Mouse (Mus musculus): Measurements from ENCODE around the gene Ccdc114. TPM values are rescaled to one million over a fixed set of nuclear protein-coding genes. Genes with fewer than 3 reads are reported as not detected.
"Not testable (repeated sequence)": the region's sequence is repeated elsewhere in the genome, so short reads cannot be mapped to it uniquely, and the experiment has no call there.

Gene Ccdc114
- polyA plus RNA-seq, 1 experiment from 2014 or later = 5.5 TPM

DNA sequence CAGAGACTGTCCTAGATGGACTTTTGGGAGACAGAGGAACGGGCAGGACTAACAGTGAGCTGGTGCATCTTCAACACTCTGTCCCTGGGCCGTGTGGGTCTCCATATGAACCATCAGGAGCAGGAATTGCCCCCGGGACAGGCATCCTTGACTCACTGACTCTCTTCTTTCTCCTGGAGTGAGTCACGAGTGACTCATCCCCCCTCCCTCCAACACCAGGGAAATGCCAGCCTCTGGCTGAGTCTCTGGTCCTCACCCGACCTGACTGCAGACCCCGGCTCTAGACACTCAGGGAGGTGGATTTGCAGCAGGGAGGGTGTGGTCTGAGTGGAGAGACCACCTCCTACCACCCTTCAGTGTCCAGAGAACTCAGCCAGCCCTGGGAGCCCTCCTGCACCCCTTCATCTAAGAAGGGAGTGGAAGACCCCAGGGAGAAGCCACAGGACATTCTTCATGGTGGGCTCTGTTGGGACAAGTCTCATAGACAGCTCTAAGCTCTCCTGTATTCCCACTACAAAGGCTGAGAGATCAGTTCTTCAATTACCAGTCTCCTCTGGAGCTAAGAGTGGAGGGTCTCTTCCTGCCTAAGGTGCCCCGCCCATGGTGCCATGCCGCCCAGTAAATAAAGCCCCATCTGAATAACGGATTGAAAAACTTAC lies 3.2 kb upstream of the Ccdc114 start:
- peaks cover 11% of the 10 kb centered on the region for H3K27me3 ChIP-seq
- H3K4me1 ChIP-seq = peaks cover 32% of the 10 kb centered on the region
- WGBS = 51% methylated on average over 9 of the region's 9 CpGs
- ATAC-seq (ENCODE audit: low FRiP score) = no peak
- H3K36me3 ChIP-seq = no peaks in the 10 kb centered on the region
- peak overlapping the region; percentile 19 for H3K4me2 ChIP-seq (replicated peaks)
- H3K9me3 ChIP-seq (replicated peaks) = no peaks in the 10 kb centered on the region
- peak overlapping the region; percentile 40; the same call in 1 of the 2 replicates for H3K27ac ChIP-seq
- peak overlapping the region; percentile 32; the same call in 1 of the 2 replicates for H3K9ac ChIP-seq
- peak overlapping the region; percentile 23 for H3K4me3 ChIP-seq

DNA sequence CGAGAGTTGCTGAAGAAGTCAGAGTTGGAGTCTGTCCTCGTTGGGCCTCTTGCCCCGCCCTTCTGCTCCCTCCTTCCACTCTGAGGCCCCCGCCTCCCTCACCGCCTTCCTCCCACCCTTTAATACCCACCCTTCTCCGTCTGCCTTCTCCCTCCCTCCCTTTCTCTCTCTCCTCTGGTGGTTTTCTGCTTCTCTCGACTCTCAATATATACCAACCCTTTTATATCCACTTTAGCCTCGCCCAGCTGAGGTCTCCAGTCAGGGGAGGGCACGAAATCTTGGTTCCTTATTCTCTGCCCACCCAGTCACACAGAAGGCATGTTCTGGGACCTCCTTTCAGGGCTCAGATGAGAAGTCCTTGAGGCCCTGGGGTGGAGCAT lies 2.6 kb upstream of the Ccdc114 start, which contains the start of gene Emp3:
Gene Emp3 (minus strand): TSS at position 163 of the 380 bp plus-strand sequence.
- Histone ChIP-seq H3K4me2 (replicated peaks) (peak within 1 kb of the TSS; percentile 19), H3K27ac (peak within 1 kb of the TSS; percentile 88), H3K9ac (peak within 1 kb of the TSS; percentile 32; the same call in 1 of the 2 replicates), H3K4me1 (peaks cover 27% of the 10 kb centered on the region), H3K9me3 (replicated peaks) (no peaks in the 10 kb centered on the region), H3K27me3 (peaks cover 11% of the 10 kb centered on the region), H3K4me3 (peak within 1 kb of the TSS; percentile 23), H3K36me3 (no peaks in the 10 kb centered on the region)
- no peak for ATAC-seq (ENCODE audit: low FRiP score)
- 51% methylated on average over 9 of the region's 9 CpGs for WGBS

DNA sequence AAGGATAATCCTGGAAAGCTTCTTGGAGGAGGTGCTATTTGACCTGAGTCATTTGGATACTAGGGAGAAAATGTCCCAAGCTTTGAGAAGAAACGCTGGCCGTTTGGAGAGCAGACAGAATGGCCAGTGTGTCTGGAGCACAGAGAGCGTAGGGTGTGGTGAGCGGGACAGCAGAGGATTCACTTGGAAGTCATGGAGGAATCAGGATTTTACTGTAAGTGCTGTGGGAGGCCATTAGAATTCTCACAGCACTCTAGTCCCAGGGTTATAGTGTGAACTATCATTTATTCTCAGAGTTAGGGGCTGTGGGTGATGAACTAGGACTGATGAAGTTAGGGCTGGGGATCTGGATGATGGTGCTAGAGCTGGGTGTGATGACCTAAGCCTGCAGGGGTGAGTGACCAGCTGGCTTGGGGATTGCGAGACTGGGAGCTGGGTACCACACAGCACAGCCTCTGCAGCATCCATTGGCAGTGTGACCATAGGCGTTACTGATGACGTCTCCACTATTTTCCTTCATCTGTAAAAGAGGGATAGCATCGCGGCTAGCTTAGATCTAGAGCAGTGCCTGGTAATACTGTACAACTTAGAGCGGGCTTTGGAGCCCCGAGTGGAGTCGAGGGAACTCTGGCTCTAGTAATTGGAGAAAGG lies 1.8 kb upstream of the Ccdc114 start:
- peaks cover 19% of the 10 kb centered on the region for H3K4me1 ChIP-seq
- H3K27me3 ChIP-seq = peaks cover 13% of the 10 kb centered on the region
- H3K4me3 ChIP-seq = no peak overlapping the region
- WGBS = 83% methylated on average over 12 of the region's 12 CpGs
- no peaks in the 10 kb centered on the region for H3K36me3 ChIP-seq
- H3K4me2 ChIP-seq (replicated peaks) = peak overlapping the region; percentile 61; the same call in 1 of the 2 replicates
- ATAC-seq (ENCODE audit: low FRiP score) = no peak
- H3K9ac ChIP-seq = no peak overlapping the region
- H3K9me3 ChIP-seq (replicated peaks) = no peaks in the 10 kb centered on the region
- peak overlapping the region; percentile 88 for H3K27ac ChIP-seq

DNA sequence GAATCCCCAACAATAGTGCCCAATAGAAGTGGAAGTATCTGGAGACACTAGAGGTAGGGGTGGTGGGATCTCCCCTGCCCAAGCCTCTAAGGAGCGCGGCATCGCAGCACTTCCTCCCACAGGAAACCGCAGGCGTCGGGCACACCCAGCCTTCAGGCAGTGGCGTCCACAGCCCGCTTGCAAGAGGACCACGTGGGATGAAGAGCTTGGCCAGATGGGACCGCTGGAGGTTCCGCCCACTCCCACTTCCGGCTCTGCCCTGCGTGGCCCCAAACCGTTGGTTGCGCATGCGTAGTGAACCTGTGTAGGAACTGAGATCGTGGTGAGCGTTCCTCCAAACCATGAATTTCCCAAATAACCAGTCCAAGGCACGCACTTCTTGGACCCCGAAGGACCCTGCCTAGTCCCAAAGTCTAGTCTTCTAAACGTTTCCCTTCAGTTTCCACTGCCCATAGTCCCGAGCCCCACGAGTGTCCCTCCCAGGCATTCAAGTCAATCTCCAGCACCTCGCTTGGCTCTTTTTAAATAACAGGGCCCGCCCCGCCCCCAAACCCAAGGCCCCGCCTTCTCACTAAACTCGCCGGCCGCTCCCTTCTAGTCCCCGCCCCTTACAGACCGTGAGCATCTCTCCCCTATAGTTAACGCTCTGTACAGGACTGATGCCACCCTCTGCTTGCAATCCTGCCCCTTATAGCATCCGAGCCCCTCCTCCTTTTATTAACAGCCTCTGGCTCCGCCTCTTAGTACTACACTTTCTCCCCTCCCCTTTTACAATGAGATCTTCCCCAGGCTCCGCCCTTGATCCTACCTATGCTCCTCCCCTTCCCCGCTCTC lies 727 bp upstream of the Ccdc114 start:
- Histone ChIP-seq H3K27me3 (peaks cover 24% of the 10 kb centered on the region), H3K9ac (peak overlapping the region; percentile 50), H3K4me3 (peak overlapping the region; percentile 42), H3K36me3 (no peaks in the 10 kb centered on the region), H3K27ac (peak overlapping the region; percentile 88), H3K9me3 (replicated peaks) (no peaks in the 10 kb centered on the region), H3K4me1 (peaks cover 9% of the 10 kb centered on the region), H3K4me2 (replicated peaks) (peak overlapping the region; percentile 61)
- ATAC-seq (ENCODE audit: low FRiP score) = peak; percentile 91
- under 1% methylated on average over 36 of the region's 37 CpGs for WGBS

DNA sequence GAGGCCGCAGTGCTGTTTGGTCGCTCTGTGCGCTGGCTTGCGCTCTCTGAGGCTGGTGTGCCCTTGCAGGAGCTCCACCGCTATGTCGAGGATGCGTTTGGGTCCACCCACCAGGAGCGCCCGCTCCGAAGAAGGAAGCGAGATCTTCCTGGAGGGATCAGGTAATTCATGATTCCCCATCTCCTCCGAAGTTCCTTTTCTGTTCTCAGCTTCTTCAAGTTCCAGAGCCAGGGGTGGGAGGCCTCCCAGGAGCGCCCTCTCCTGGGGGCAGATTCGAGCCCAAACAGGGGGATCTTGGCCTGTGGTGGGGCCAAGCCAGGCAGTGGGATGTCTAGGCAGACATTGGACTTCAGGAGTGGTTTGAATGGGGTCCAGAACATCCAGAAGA lies 551 bp downstream of the Ccdc114 start:
- Histone ChIP-seq H3K9ac (no peak overlapping the region), H3K27ac (no peak overlapping the region), H3K27me3 (peaks cover 34% of the 10 kb centered on the region), H3K4me3 (peak overlapping the region; percentile 42), H3K36me3 (no peaks in the 10 kb centered on the region), H3K4me1 (peaks cover 9% of the 10 kb centered on the region), H3K4me2 (replicated peaks) (peak overlapping the region; percentile 61), H3K9me3 (replicated peaks) (no peaks in the 10 kb centered on the region)
- no peak for ATAC-seq (ENCODE audit: low FRiP score)
- WGBS = 12% methylated on average over 14 of the region's 14 CpGs

DNA sequence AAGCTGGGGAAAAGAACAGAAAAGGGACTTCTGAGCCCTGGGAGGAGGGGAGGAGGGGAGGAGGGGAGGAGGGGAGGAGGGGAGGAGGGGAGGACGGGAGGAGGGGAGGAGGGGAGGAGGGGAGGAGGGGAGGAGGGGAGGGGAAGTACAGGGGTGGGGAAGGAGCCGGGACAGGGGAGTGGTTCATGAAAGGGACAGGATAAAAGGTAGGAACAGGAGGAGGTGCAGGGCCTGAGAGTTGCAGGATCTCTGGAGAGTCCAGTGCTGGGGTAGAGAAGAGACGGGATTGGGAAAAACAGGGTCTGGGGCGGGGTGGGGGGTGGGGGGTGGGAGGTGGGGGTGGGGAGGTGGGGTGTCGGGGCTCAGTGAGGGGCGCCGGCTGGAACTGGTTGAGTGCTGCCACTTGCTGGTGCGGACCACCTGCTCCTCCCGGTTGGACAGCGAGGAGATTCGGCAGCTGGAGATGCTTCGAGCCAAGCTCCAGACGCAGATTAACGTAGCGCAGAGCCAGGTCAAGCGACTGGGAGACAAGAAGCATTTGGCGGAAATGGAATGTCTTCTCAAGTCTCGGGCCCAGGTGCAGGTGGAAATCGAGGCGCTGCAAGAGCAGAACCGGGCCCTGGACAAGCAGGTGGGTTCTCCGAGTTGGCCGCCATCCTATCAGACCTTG lies 4.9 kb downstream of the Ccdc114 start:
- H3K4me3 ChIP-seq = no peak overlapping the region
- peaks cover 23% of the 10 kb centered on the region for H3K27me3 ChIP-seq
- H3K4me2 ChIP-seq (replicated peaks) = peak overlapping the region; percentile 21; the same call in 1 of the 2 replicates
- no peaks in the 10 kb centered on the region for H3K36me3 ChIP-seq
- peaks cover 9% of the 10 kb centered on the region; the same call in 1 of the 2 replicates for H3K9me3 ChIP-seq (replicated peaks)
- ATAC-seq (ENCODE audit: low FRiP score) = no peak
- WGBS = 23% methylated on average over 16 of the region's 23 CpGs
- no peaks in the 10 kb centered on the region for H3K4me1 ChIP-seq
- H3K27ac ChIP-seq = no peak overlapping the region
- no peak overlapping the region for H3K9ac ChIP-seq

DNA sequence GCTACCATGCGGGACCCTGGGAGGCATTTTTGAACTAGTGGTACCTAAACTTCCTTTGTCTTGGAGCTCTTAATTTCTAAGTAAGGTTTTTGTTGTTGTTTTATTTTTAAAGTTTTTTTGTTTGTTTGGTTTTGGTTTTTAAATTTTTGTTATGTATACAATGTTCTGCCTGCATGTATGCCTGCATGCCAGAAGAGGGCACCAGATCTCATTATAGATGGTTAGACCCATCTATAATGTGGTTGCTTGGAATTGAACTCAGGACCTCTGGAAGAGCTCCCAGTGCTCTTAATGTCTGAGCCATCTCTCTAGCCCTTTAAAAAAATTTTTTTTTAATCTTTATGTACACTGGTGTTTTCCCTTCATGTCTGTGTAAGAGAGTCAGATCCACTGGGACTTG lies 5.8 kb downstream of the Ccdc114 start:
- no peak for ATAC-seq (ENCODE audit: low FRiP score)
- Histone ChIP-seq H3K9me3 (replicated peaks) (peaks cover 9% of the 10 kb centered on the region; the same call in 1 of the 2 replicates), H3K36me3 (no peaks in the 10 kb centered on the region), H3K4me2 (replicated peaks) (no peak overlapping the region), H3K27ac (no peak overlapping the region), H3K4me1 (no peaks in the 10 kb centered on the region), H3K27me3 (peaks cover 23% of the 10 kb centered on the region), H3K9ac (no peak overlapping the region), H3K4me3 (no peak overlapping the region)
- WGBS = 88% methylated on average over 1 of the region's 1 CpGs

DNA sequence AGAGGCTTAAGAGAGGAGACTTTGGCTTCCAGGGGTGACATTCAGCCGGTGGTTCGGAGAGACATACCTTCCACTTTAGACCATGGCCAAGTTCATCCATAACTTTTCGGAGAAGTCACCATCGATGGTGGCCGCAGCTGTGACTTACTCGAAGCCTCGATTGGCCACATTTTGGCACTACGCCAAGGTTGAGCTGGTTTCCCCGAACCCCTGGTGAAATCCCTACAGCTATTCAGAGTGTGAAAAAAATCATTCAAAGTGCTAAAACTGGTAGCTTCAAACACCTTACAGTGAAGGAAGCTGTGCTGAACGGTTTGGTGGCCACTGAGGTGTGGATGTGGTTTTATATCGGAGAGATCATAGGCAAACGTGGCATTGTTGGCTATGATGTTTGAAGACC lies 9.9 kb downstream of the Ccdc114 start:
- not testable (repeated sequence) for H3K9ac ChIP-seq; H3K27ac ChIP-seq; H3K4me3 ChIP-seq; ATAC-seq (ENCODE audit: low FRiP score); H3K9me3 ChIP-seq (replicated peaks); H3K4me2 ChIP-seq (replicated peaks); H3K27me3 ChIP-seq; H3K4me1 ChIP-seq; H3K36me3 ChIP-seq
- 91% methylated on average over 12 of the region's 12 CpGs for WGBS

DNA sequence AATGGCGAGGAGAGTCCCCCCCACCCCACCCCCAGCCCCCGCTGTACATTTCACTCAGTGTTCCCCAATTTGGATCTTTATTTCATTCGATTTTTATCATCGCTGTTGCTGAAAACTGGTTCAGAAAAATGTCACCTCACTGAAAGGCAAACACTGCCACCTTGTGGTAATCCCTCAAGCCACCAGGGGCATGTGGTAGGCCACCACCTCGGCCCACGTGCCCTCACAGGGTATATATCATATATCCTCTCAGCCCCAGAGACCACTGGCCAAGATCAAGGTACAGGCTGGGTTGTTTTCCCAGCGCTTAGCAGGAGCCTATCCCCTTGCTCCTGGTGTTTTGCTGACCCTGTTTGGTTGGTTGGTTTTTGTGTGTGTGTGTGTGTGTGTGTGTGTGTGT lies 11.2 kb downstream of the Ccdc114 start:
- H3K4me3 ChIP-seq = no peak overlapping the region
- no peaks in the 10 kb centered on the region for H3K4me1 ChIP-seq
- no peak overlapping the region for H3K4me2 ChIP-seq (replicated peaks)
- 34% methylated on average over 7 of the region's 7 CpGs for WGBS
- peaks cover 9% of the 10 kb centered on the region; the same call in 1 of the 2 replicates for H3K9me3 ChIP-seq (replicated peaks)
- no peaks in the 10 kb centered on the region for H3K27me3 ChIP-seq
- no peak overlapping the region for H3K27ac ChIP-seq
- H3K36me3 ChIP-seq = no peaks in the 10 kb centered on the region
- 0 out of 2 replicates have a peak, but pooled peaks have one; percentile 43 for ATAC-seq (ENCODE audit: low FRiP score)
- no peak overlapping the region for H3K9ac ChIP-seq

DNA sequence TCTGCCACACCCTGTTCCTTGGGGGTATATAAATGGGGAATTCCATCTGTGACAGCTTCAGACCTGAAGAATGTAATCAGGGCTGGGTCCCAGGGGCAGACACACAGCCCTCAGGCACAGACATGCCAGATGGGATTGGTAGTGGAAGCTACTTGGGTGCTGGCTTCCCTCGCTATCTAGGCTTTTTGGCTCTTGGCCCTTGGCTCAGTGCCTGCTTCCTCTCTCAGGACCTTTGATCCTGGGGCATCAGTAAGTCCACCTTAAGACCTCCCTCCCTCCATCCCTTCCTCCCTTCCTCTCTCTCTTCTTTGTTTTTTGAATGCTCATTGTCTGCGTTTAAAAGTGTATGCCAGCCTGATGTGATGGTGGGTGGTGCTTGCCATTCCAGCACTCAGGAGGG lies 16.0 kb downstream of the Ccdc114 start:
- H3K27me3 ChIP-seq = no peaks in the 10 kb centered on the region
- H3K9me3 ChIP-seq (replicated peaks) = no peaks in the 10 kb centered on the region
- no peaks in the 10 kb centered on the region for H3K4me1 ChIP-seq
- no peak for ATAC-seq (ENCODE audit: low FRiP score)
- no peak overlapping the region for H3K9ac ChIP-seq
- H3K36me3 ChIP-seq = no peaks in the 10 kb centered on the region
- H3K27ac ChIP-seq = no peak overlapping the region
- 51% methylated on average over 2 of the region's 2 CpGs for WGBS
- no peak overlapping the region for H3K4me3 ChIP-seq
- H3K4me2 ChIP-seq (replicated peaks) = no peak overlapping the region

DNA sequence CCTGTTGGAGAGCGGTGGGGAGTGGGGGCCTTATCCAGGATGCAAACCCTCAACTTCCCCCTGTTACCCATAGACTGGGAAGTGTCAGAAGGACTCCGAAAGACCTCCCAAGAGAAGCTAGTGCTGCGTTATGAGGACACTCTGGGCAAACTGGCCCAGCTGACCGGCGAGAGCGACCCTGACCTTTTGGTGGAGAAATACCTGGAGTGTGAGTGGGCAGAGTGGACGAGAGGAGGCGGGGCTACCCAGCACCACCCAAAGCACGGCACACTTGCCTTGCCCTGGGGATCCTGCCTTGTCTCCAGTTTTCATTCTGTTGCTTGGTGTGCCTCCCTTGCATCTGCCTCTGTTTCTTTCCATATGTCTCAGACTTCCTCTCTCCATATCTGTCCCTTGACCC lies 18.1 kb downstream of the Ccdc114 start:
- no peak for ATAC-seq (ENCODE audit: low FRiP score)
- 83% methylated on average over 9 of the region's 9 CpGs for WGBS
- H3K9me3 ChIP-seq (replicated peaks) = no peaks in the 10 kb centered on the region
- H3K4me1 ChIP-seq = no peaks in the 10 kb centered on the region
- no peak overlapping the region for H3K4me2 ChIP-seq (replicated peaks)
- H3K27ac ChIP-seq = no peak overlapping the region
- H3K9ac ChIP-seq = no peak overlapping the region
- H3K36me3 ChIP-seq = no peaks in the 10 kb centered on the region
- no peaks in the 10 kb centered on the region for H3K27me3 ChIP-seq
- no peak overlapping the region for H3K4me3 ChIP-seq

DNA sequence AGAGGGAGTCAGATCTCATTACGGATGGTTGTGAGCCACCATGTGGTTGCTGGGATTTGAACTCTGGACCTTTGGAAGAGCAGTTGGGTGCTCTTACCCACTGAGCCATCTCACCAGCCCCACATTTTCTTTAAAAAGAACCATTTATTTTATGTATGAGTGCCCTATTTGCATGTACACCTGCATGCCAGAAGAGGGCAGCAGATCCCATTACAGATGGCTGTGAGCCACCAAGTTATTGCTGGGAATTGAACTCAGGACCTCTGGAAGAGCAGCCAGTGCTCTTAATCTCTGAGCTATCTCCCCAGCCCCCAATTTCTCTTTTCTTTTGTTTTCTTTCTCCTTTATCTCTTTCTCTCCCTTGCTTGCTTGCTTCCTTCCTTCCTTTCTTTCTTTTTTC lies 19.4 kb downstream of the Ccdc114 start:
- H3K4me3 ChIP-seq; H3K27ac ChIP-seq; ATAC-seq (ENCODE audit: low FRiP score); H3K4me1 ChIP-seq; H3K36me3 ChIP-seq; H3K9me3 ChIP-seq (replicated peaks); H3K27me3 ChIP-seq; H3K9ac ChIP-seq; H3K4me2 ChIP-seq (replicated peaks): not testable (repeated sequence)
- 76% methylated on average over 1 of the region's 1 CpGs for WGBS

All from hindbrain, embryonic 12.5 days (tissue).